Mouse (Mus musculus): ENCODE measurements around the gene Ppard. TPM values are rescaled to one million over a fixed set of nuclear protein-coding genes. Genes with fewer than 3 reads are reported as not detected.
"Not testable (repeated sequence)": the region's sequence is repeated elsewhere in the genome, so short reads cannot be mapped to it uniquely, and the experiment has no call there.

The Ppard gene
- polyA plus RNA-seq, 1 experiment, result 27.1 TPM

DNA sequence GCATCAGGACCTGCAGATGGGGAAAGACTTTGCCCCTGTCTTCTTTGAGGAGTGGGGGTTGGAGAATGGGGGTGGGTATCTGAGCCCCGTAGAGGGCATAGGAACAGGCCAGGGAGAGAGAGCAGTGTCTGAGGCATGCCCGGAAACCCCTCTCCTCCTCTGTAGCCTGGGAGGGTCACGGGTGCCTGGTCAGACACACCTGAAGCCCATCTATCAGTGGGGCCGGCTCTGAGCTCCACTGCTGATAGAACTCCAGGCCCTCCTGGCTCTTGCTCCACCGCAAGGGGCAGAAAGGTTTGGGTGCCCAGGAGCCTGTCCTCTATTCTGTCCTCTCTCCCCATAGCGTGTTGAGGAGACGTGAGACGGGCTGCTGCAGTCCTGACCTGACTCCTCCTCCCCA lies 93.3 kb downstream of the Ppard start:
- TF ChIP-seq POLR2A (IDR thresholded peaks at IDR 0.05; ENCODE audit: borderline replicate concordance, insufficient read depth, low read length) (no peak), CTCF (IDR thresholded peaks at IDR 0.05; ENCODE audit: borderline replicate concordance, insufficient read depth, low read depth, low read length) (no peak)
- DNase-seq, result no peak
- no peak overlapping the region for H3K27ac ChIP-seq (ENCODE audit: insufficient read depth, low read length)
- no peak overlapping the region for H3K4me3 ChIP-seq (replicated peaks; ENCODE audit: insufficient read depth, low read depth, low read length)
- H3K27me3 ChIP-seq (ENCODE audit: control insufficient read depth, insufficient read depth, low read length), result no peaks in the 10 kb centered on the region
- whole genome bisulfite sequencing, result 91% methylated on average over 8 of the region's 8 CpGs
- peaks cover 8% of the 10 kb centered on the region for H3K4me1 ChIP-seq (ENCODE audit: control insufficient read depth, insufficient read depth, low read length)

DNA sequence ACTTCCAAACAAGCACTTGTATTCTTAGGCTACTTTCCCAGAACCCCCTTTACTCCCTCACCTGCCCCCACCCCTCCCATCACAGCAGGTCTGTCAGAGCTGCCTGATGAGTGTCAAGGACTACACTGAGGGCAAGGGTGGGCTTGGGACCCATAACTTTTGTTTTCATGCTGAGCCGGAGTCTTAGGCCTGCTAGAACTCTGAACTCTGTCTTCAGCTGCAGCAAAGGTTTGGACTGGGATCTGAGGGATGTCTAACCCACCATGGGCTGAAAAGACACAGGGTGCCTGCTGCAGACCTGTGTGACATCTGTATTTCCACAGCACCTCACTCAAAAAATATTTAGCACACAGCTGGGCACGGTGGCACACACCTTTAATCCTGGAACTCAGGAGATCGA lies 94.5 kb downstream of the Ppard start:
- no peak for TF ChIP-seq CTCF (IDR thresholded peaks at IDR 0.05; ENCODE audit: borderline replicate concordance, insufficient read depth, low read depth, low read length)
- TF ChIP-seq POLR2A (IDR thresholded peaks at IDR 0.05; ENCODE audit: borderline replicate concordance, insufficient read depth, low read length), result no peak
- Histone ChIP-seq H3K27ac (ENCODE audit: insufficient read depth, low read length) (no peak overlapping the region), H3K4me1 (ENCODE audit: control insufficient read depth, insufficient read depth, low read length) (peaks cover 8% of the 10 kb centered on the region), H3K27me3 (ENCODE audit: control insufficient read depth, insufficient read depth, low read length) (no peaks in the 10 kb centered on the region), H3K4me3 (replicated peaks; ENCODE audit: insufficient read depth, low read depth, low read length) (no peak overlapping the region)
- no peak for DNase-seq
- 84% methylated on average over 3 of the region's 3 CpGs for WGBS

DNA sequence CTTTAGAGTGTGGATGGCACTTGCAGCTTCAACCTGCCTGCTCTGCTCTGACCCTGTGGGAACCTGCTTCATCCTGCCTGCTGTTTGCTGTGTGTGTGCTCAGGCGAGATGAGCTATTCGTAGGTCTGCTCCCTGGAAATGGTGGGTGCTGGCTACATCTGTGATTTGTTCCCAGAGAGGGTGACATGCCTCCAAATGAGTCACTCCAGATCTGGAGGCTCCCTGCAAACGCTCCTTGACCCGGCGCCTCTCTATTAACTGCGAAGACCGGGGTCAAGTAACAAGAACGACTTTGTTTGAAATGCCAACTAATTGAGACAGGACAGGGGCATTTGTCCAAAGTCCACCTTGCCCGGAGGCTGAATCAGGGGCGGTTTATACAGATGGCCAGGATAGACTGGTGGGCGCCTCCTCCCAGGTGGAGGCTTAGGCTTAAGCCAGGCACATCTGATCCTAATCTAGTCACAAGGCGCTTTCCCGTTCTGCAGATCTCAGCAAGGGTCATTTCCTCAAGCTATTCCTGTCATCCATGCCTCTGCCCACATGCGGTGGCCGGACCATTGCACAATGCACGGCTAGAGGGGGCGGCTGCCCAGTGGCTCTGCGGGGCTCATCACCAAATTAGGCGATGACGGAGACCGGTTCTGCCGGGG lies 95.3 kb downstream of the Ppard start:
- DNase-seq, result no peak
- TF ChIP-seq CTCF (IDR thresholded peaks at IDR 0.05; ENCODE audit: borderline replicate concordance, insufficient read depth, low read depth, low read length) (no peak), POLR2A (IDR thresholded peaks at IDR 0.05; ENCODE audit: borderline replicate concordance, insufficient read depth, low read length) (no peak)
- Histone ChIP-seq H3K27me3 (ENCODE audit: control insufficient read depth, insufficient read depth, low read length) (no peaks in the 10 kb centered on the region), H3K4me3 (replicated peaks; ENCODE audit: insufficient read depth, low read depth, low read length) (peak overlapping the region; percentile 62), H3K4me1 (ENCODE audit: control insufficient read depth, insufficient read depth, low read length) (peaks cover 8% of the 10 kb centered on the region), H3K27ac (ENCODE audit: insufficient read depth, low read length) (peak overlapping the region; percentile 62)
- WGBS, result 10% methylated on average over 22 of the region's 22 CpGs

DNA sequence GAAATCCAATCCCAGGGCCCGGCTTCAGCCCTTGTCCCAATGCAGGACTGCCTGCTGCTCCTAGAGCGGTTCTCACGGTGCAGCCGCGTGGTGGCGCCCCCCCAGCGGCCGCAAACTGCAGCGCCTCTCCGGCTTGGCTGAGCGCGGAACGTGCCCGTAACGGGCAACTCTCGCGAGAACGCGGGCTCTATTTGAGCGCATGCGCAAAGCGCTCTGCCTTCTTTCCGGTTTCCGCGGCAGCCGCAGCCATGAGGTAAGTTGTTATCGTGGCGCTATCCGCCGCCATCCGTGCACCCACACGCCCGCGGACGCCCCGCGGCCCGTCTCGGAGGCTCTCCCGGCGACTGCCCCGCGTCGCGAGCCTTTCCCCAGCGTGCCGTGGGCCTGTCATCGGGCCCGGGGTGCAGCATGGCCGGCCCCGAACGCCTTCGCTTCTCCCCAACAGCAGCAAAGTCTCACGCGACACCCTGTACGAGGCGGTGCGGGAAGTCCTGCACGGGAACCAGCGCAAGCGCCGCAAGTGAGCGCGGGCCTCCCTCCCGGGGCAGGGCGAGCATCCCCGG lies 95.9 kb downstream of the Ppard start, which contains the start of gene Rpl10a:
TSS of gene Rpl10a (plus strand) at position 106 of the 563 bp plus-strand sequence.
- no peaks in the 10 kb centered on the region for H3K27me3 ChIP-seq (ENCODE audit: control insufficient read depth, insufficient read depth, low read length)
- WGBS, result under 1% methylated on average over 67 of the region's 67 CpGs
- peak within 1 kb of the TSS; percentile 62 for H3K4me3 ChIP-seq (replicated peaks; ENCODE audit: insufficient read depth, low read depth, low read length)
- TF ChIP-seq CTCF (IDR thresholded peaks at IDR 0.05; ENCODE audit: borderline replicate concordance, insufficient read depth, low read depth, low read length) (peak; percentile 58), POLR2A (IDR thresholded peaks at IDR 0.05; ENCODE audit: borderline replicate concordance, insufficient read depth, low read length) (peak; percentile 92)
- peaks cover 8% of the 10 kb centered on the region for H3K4me1 ChIP-seq (ENCODE audit: control insufficient read depth, insufficient read depth, low read length)
- peak within 1 kb of the TSS; percentile 62 for H3K27ac ChIP-seq (ENCODE audit: insufficient read depth, low read length)
- peak; percentile 96 to 98 for DNase-seq

DNA sequence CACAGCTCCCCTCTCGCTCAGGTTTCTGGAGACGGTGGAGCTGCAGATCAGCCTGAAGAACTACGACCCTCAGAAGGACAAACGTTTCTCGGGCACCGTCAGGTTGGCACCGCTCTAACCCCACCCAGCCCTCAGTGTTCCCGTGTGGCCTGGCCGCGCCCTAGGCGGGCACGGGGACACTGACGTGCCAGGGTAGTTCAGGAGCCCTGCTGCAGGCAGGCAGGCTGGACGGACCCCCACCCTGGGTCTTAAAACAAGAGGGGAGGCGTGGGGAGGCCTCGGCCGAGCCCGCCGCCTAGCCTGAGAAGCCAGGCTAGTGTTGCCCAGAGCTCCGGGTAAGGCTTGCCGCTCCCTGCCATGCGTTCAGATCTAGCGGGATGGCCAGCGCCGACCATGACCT lies 96.4 kb downstream of the Ppard start:
- DNase-seq, result no peak
- Histone ChIP-seq H3K4me1 (ENCODE audit: control insufficient read depth, insufficient read depth, low read length) (peaks cover 8% of the 10 kb centered on the region), H3K4me3 (replicated peaks; ENCODE audit: insufficient read depth, low read depth, low read length) (peak overlapping the region; percentile 56), H3K27ac (ENCODE audit: insufficient read depth, low read length) (peak overlapping the region; percentile 23; the same call in 1 of the 2 replicates), H3K27me3 (ENCODE audit: control insufficient read depth, insufficient read depth, low read length) (no peaks in the 10 kb centered on the region)
- TF ChIP-seq POLR2A (IDR thresholded peaks at IDR 0.05; ENCODE audit: borderline replicate concordance, insufficient read depth, low read length), result no peak
- 2% methylated on average over 25 of the region's 25 CpGs for WGBS

DNA sequence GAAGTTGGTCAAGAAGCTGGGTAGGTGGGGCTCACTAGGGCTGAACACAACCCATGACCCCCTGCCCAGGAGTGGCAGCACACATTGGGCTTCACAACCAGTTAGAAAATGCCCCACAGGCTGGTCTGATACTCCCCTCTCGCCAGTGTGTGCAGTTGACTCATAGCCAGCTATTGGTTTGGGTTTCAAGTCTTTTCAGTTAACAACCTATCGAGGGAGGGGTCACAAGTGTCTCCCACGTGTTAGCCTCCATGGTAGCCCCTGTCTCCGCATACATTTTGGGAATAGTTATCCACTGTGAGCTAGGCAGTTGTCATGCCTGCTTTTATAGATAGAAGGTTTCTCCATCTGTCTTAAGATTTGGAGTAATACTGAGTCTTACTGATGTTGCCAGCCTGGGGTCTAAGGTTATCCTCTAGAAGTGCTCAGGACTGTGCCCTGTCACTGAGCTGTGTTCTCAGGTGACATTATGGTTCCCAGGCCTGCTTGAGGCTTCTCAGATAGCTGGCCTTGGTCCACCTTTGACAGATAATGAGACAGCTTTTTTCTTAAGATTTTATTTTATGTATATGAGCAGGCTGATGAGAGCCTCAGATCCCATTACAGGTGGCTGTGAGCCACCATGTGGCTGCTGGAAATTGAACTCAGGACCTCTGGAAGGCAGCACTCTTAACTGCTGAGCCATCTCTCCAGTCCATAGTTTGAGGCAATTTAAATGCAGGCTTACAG lies 97.2 kb downstream of the Ppard start:
- Histone ChIP-seq H3K27ac (ENCODE audit: insufficient read depth, low read length) (no peak overlapping the region), H3K27me3 (ENCODE audit: control insufficient read depth, insufficient read depth, low read length) (no peaks in the 10 kb centered on the region), H3K4me3 (replicated peaks; ENCODE audit: insufficient read depth, low read depth, low read length) (peak overlapping the region; percentile 27), H3K4me1 (ENCODE audit: control insufficient read depth, insufficient read depth, low read length) (peaks cover 8% of the 10 kb centered on the region)
- no peak for DNase-seq
- 23% methylated on average over 4 of the region's 4 CpGs for WGBS
- TF ChIP-seq CTCF (IDR thresholded peaks at IDR 0.05; ENCODE audit: borderline replicate concordance, insufficient read depth, low read depth, low read length) (no peak), POLR2A (IDR thresholded peaks at IDR 0.05; ENCODE audit: borderline replicate concordance, insufficient read depth, low read length) (no peak)

DNA sequence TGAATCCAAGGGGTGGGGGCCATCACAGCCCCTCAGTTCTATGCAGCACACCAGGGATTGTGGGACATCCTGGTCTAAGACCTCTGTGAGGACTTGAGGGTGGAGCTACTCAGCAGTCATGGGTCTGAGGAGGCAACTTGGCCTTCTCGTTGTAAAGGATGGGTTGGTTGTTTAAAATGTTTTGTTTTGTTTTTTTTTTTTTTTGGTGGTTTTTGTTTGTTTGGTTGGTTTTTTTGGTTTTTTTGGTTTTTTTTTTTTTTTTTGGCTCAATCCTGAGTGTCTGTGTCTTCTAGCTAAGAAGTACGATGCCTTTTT lies 97.7 kb downstream of the Ppard start:
- WGBS, result 47% methylated on average over 2 of the region's 2 CpGs
- TF ChIP-seq POLR2A (IDR thresholded peaks at IDR 0.05; ENCODE audit: borderline replicate concordance, insufficient read depth, low read length), result no peak
- no peak for TF ChIP-seq CTCF (IDR thresholded peaks at IDR 0.05; ENCODE audit: borderline replicate concordance, insufficient read depth, low read depth, low read length)
- no peak overlapping the region for H3K4me3 ChIP-seq (replicated peaks; ENCODE audit: insufficient read depth, low read depth, low read length)

DNA sequence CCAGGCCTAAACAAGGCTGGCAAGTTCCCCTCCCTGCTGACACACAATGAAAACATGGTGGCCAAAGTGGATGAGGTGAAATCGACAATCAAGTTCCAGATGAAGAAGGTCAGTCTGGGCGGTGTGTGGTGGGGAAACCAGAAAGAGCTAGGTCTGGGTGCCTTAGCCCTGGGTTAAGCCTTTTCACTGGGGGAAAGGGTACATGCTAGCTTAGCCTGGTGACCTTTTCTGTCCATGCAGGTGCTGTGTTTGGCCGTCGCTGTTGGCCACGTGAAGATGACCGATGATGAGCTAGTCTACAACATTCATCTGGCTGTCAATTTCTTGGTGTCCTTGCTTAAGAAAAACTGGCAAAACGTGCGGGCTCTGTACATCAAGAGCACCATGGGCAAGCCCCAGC lies 98.1 kb downstream of the Ppard start:
- H3K4me1 ChIP-seq (ENCODE audit: control insufficient read depth, insufficient read depth, low read length); H3K27ac ChIP-seq (ENCODE audit: insufficient read depth, low read length); DNase-seq; H3K4me3 ChIP-seq (replicated peaks; ENCODE audit: insufficient read depth, low read depth, low read length); H3K27me3 ChIP-seq (ENCODE audit: control insufficient read depth, insufficient read depth, low read length): not testable (repeated sequence)
- 61% methylated on average over 8 of the region's 8 CpGs for WGBS

More for the DNA sequence above, 97.7 kb downstream of the Ppard start:
- H3K4me1 ChIP-seq (ENCODE audit: control insufficient read depth, insufficient read depth, low read length), result peaks cover 8% of the 10 kb centered on the region
- H3K27ac ChIP-seq (ENCODE audit: insufficient read depth, low read length), result no peak overlapping the region
- no peak for DNase-seq
- H3K27me3 ChIP-seq (ENCODE audit: control insufficient read depth, insufficient read depth, low read length), result no peaks in the 10 kb centered on the region
